Mouse (Mus musculus): ENCODE measurements around the gene Add3.

The Add3 gene

GRCm38 (mm10) chr19:53128494-53129337, 11.5 kb upstream of the Add3 start:
- intact Hi-C loops (cut with DNase I), result no loop called here

GRCm38 (mm10) chr19:53130399-53131175, 9.7 kb upstream of the Add3 start:
- intact Hi-C loops (cut with DNase I), result no loop called here

GRCm38 (mm10) chr19:53132471-53132870, 7.8 kb upstream of the Add3 start:
- intact Hi-C loops (cut with DNase I), result no loop called here

GRCm38 (mm10) chr19:53136336-53137090, 3.7 kb upstream of the Add3 start:
- intact Hi-C loops (cut with DNase I), result no loop called here

- intact Hi-C loops (cut with DNase I), result no loop called here
Observed at GRCm38 (mm10) chr19:53137116-53137670, 3.0 kb upstream of the Add3 start.

GRCm38 (mm10) chr19:53140804-53141250, 584 bp downstream of the Add3 start:
- intact Hi-C loops (cut with DNase I), result loop anchor here (5.0 kb wide), 4 partner anchors 34 to 231 kb away; partner anchors contain the start of gene Gm10197

GRCm38 (mm10) chr19:53141251-53142072, 1.2 kb downstream of the Add3 start:
- intact Hi-C loops (cut with DNase I), result loop anchor here (5.0 kb wide), 4 partner anchors 34 to 231 kb away; partner anchors contain the start of gene Gm10197

GRCm38 (mm10) chr19:53142190-53143107, 2.2 kb downstream of the Add3 start:
- intact Hi-C loops (cut with DNase I), result loop anchor here (5.0 kb wide), 4 partner anchors 35 to 230 kb away; partner anchors contain the start of gene Gm10197

GRCm38 (mm10) chr19:53143108-53143971, 3.1 kb downstream of the Add3 start:
- intact Hi-C loops (cut with DNase I), result loop anchor here (5.0 kb wide), 4 partner anchors 36 to 229 kb away; partner anchors contain the start of gene Gm10197

- intact Hi-C loops (cut with DNase I), result no loop called here
Observed at GRCm38 (mm10) chr19:53145075-53145474, 4.8 kb downstream of the Add3 start.

- intact Hi-C loops (cut with DNase I), result no loop called here
Observed at GRCm38 (mm10) chr19:53149381-53149780, 9.1 kb downstream of the Add3 start.

- intact Hi-C loops (cut with DNase I), result no loop called here
Observed at GRCm38 (mm10) chr19:53152451-53152850, 12.2 kb downstream of the Add3 start.

GRCm38 (mm10) chr19:53153096-53153495, 12.9 kb downstream of the Add3 start:
- intact Hi-C loops (cut with DNase I), result no loop called here

GRCm38 (mm10) chr19:53154156-53154555, 13.9 kb downstream of the Add3 start:
- intact Hi-C loops (cut with DNase I), result no loop called here

- intact Hi-C loops (cut with DNase I), result no loop called here
Observed at GRCm38 (mm10) chr19:53156361-53156760, 16.1 kb downstream of the Add3 start.

- intact Hi-C loops (cut with DNase I), result no loop called here
Observed at GRCm38 (mm10) chr19:53157176-53157575, 16.9 kb downstream of the Add3 start.

- intact Hi-C loops (cut with DNase I), result no loop called here
Observed at GRCm38 (mm10) chr19:53159351-53159750, 19.1 kb downstream of the Add3 start.

- intact Hi-C loops (cut with DNase I), result no loop called here
Observed at GRCm38 (mm10) chr19:53162927-53163326, 22.7 kb downstream of the Add3 start.
